Mouse (Mus musculus) hematopoietic stem cell, adult 5-6 weeks (primary cell): ENCODE results near the gene Itprid1. TPM values are rescaled to one million over a fixed set of nuclear protein-coding genes. Genes with fewer than 3 reads are reported as not detected.

Experiments
- ATAC-seq, 2 experiments: fragments of 125-278 bp in 1 of 2; replicated peaks in 1 of 2; 2 replicates each; pipeline ENCODE4 v1.8.0; 2016 to 2017; ENCODE audit warnings: inconsistent platforms in 2 of 2, mild to moderate bottlenecking in 2 of 2, moderate number of reproducible peaks in 2 of 2, low read depth in 1 of 2, moderate TSS enrichment in 1 of 2; ENCODE audit not compliant: low FRiP score in 2 of 2, poor library complexity in 2 of 2, severe bottlenecking in 2 of 2, insufficient read depth in 1 of 2, low TSS enrichment in 1 of 2
- total RNA-seq: library from RNA; stranded (forward); fragments of 172-1452, 232-1000 nt; gene quantifications from 2 replicates; pipeline ENCODE4 v1.2.3, GENCODE M21; 2017

Itprid1 gene
- total RNA-seq, 1 experiment from 2014 or later, result not detected

DNA sequence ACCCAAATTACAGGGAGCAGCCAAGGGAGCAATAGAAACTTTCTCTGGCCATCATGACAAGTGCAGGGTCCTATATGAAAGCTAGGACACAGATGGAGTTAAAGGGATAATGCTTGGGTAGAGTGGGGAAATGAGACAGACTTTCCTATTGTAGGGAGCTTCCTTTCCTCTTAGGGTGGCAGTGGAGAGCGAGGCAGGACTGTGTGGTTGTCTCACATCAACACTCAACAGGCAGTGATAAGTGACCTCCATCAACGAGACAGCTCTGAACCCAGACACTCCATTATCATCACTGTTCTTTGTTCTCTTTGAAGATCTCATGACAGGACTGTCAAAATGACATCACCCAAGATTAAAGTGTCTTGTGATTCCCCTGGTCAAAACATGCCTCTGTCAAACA is 182.9 kb downstream of the Itprid1 start:
- no peak for ATAC-seq

DNA sequence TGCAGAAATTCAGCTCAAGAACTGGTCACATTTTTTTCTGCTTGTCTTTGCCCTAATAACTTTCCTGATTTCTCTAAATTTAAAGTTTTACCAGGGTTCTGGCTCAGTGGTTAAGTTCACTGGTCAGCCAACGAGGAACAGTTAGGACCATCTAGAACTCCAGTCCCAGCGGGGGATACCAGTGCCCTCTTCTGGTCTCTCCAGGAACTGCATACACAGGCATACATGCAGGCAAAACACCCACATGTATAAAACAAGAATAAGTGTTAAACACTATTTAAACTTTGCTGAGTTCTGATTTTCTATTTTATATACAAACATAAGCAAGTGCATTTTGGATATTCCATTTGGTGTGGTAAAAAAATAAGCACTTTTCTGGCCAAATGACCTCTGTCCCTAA is 188.8 kb downstream of the Itprid1 start:
- no peak for ATAC-seq

DNA sequence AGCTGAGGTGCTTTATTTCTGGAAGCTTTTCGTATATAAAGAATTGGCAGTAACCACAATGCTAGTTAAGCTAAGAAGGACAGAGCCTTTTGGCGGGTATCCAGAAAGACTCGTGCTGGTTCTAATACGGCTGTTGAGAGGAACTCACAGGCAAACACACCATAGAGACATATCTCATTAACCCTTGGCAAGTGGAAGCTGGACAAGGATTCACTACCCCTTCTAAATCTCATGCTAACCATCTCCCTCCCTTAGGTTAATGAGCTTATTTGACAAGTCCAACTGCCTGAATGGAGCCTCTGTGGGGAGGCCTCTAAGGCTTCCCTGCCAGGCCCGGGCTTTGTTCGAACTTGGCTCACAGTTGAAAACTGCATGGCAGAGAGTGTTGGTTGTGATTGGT is 190.6 kb downstream of the Itprid1 start:
- no peak for ATAC-seq

DNA sequence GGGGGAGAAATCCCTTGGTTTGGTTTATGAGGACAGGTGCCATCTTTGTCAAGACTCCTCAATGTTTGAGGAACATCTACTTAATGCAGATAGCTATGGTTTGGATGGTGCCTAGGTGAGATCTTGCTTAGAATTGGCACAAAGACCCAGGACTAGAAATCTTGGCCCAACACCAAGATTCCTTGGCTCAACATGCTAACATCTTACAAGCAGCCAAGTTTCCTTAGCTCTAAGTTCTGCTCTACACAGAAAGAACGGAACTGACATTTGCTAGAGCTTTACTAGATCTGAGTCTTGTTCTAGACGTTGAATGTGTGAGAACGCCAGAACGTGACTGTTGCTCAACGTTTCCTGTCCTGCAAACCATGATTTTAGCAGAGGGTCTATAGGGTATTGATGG is 191.3 kb downstream of the Itprid1 start:
- no peak for ATAC-seq

Other genes with a start within 250 kb of the Itprid1 start
- not detected in 2 replicates for gene Neurod6, start 155.6 kb upstream of the Itprid1 start, total RNA-seq
- gene Ppp1r17, start 180.6 kb downstream of the Itprid1 start, total RNA-seq, result not detected in 2 replicates